Mouse (Mus musculus) embryonic facial prominence, embryonic 13.5 days (tissue): Measurements from ENCODE around the gene Appl1. TPM values are rescaled to one million over a fixed set of nuclear protein-coding genes. Genes with fewer than 3 reads are reported as not detected.

ENCODE experiments used
- ATAC-seq: fragments of 200-750 bp; cut with Nextera tagmentation; 2 replicates; pipeline ENCODE4 v1.8.0; 2017; ENCODE audit warnings: low read depth; ENCODE audit not compliant: insufficient number of reproducible peaks, insufficient read depth, low FRiP score, low TSS enrichment
- H3K27ac ChIP-seq: fragments of 300-500 bp; sonication (generic); 2 replicates; pipeline ENCODE4 v1.5.1; 2015; ENCODE audit warnings: moderate library complexity, mild to moderate bottlenecking, inconsistent platforms
- H3K27me3 ChIP-seq: fragments of 300-500 bp; sonication (generic); 2 replicates; pipeline ENCODE4 v1.6.1; 2015; ENCODE audit warnings: mild to moderate bottlenecking, inconsistent platforms
- H3K36me3 ChIP-seq: fragments of 300-500 bp; sonication (generic); 2 replicates; pipeline ENCODE4 v1.6.1; 2015; ENCODE audit warnings: mild to moderate bottlenecking, inconsistent platforms
- H3K4me1 ChIP-seq: fragments of 300-500 bp; sonication (generic); 2 replicates; pipeline ENCODE4 v1.6.1; 2015; ENCODE audit warnings: inconsistent platforms
- H3K4me2 ChIP-seq: fragments of 300-500 bp; sonication (generic); 2 replicates; pipeline ENCODE4 v1.6.1; 2015; ENCODE audit warnings: moderate library complexity, mild to moderate bottlenecking, inconsistent platforms
- H3K4me3 ChIP-seq: fragments of 300-500 bp; sonication (generic); 2 replicates; pipeline ENCODE4 v1.5.1; 2015; ENCODE audit warnings: mild to moderate bottlenecking, inconsistent platforms
- H3K9ac ChIP-seq: fragments of 300-500 bp; sonication (generic); 2 replicates; pipeline ENCODE4 v1.6.1; 2015; ENCODE audit warnings: mild to moderate bottlenecking, inconsistent platforms
- H3K9me3 ChIP-seq: fragments of 300-500 bp; sonication (generic); 2 replicates; pipeline ENCODE4 v1.6.1; 2016; ENCODE audit warnings: inconsistent platforms
- WGBS: fragments of 180-500 bp; shearing (Covaris S2); methylation state at CpG from one replicate; pipeline ENCODE4 v1.1.7; 2015; ENCODE audit warnings: mixed read lengths; 5-methylcytosine and 5-hydroxymethylcytosine counted together
- polyA plus RNA-seq: library from polyadenylated mRNA; unstranded; fragments of >200 nt; fragmentation: Nextera tagmentation; extraction: Ambion mirVana; gene quantifications from 2 replicates; pipeline ENCODE4 v1.2.1, GENCODE M21; 2015

The Appl1 gene
- polyA plus RNA-seq, 1 experiment from 2014 or later: 55.9 TPM

DNA sequence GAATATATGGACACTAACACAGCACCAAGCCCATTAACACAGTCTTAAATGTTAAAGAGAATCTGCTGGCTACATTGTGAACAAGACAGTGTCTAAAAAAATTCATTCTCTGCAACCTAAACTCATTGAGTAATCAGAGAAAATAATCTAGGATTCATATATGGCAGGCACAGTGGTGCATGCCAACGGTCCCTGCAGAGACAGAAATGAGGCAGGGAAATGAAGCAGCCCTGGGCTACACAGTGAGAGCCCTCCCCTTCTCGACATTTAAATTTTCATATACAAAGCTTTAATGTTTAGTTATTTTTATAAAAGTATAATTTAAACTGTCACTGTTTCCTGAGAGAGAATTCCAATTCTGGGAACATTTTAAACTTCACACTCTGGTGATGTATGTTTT is 71.5 kb downstream of the Appl1 start:
- no peaks in the 10 kb centered on the region for H3K4me1 ChIP-seq
- no peak for ATAC-seq

DNA sequence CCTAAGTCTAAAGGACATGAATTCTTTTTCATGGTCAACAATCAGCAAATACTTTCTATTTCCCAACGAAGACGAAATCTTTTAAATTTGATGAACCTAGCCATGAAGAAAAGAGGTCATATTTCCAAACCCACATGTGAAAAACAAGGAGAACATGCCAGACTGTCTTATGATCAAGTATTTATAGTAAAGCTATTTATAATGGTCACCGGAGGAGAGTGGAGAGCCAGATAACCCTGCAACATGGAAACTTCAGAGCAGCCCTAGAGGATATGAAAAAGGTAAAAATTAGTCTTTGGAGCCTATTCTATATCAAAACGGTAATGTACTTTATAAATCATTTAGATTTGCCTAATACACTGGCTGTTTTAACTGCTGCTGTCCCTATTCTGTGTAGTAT is 76.6 kb downstream of the Appl1 start, which contains the start of gene Asb14:
Asb14 (plus strand) TSS at position 166 of the 400 bp plus-strand sequence.
- no peak within 1 kb of the TSS for H3K4me3 ChIP-seq
- no peak for ATAC-seq
- no peaks in the 10 kb centered on the region for H3K27me3 ChIP-seq
- no peak within 1 kb of the TSS for H3K9ac ChIP-seq
- 86% methylated on average over 4 of the region's 4 CpGs for WGBS
- H3K27ac ChIP-seq: no peak within 1 kb of the TSS
- H3K4me1 ChIP-seq: no peaks in the 10 kb centered on the region
- no peaks in the 10 kb centered on the region for H3K9me3 ChIP-seq
- no peak within 1 kb of the TSS for H3K4me2 ChIP-seq
- no peaks in the 10 kb centered on the region for H3K36me3 ChIP-seq

More for the DNA sequence above, 71.5 kb downstream of the Appl1 start:
- WGBS: 79% methylated on average over 2 of the region's 2 CpGs
- H3K9me3 ChIP-seq: no peaks in the 10 kb centered on the region
- H3K27me3 ChIP-seq: no peaks in the 10 kb centered on the region
- H3K36me3 ChIP-seq: no peaks in the 10 kb centered on the region
- no peak overlapping the region for H3K4me2 ChIP-seq
- H3K9ac ChIP-seq: no peak overlapping the region
- no peak overlapping the region for H3K4me3 ChIP-seq
- no peak overlapping the region for H3K27ac ChIP-seq

DNA sequence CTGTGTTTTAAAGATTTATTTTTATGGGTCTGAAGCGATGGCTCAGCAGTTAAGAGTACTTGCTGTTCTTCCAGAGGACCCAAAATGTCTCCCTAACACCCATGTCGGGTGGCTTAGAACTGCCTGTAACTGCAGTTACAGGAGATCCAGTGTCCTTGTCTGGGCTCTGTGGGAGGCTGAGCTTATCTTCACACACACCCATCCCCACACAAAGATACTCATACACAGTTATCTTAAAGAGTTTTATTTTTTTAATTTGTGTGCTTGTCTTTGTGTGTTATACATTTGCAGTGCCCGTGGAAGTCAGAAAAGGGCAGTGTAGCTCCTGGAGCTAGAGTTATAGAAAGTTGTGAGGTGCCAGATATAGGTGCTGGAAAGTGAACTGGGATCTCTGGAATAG is 80.3 kb downstream of the Appl1 start:
- no peaks in the 10 kb centered on the region for H3K36me3 ChIP-seq
- H3K4me2 ChIP-seq: no peak overlapping the region

GRCm38 (mm10) chr14:26887244-26887643 is 83.8 kb downstream of the Appl1 start:
- ATAC-seq: no peak
- no peaks in the 10 kb centered on the region for H3K9me3 ChIP-seq
- no peak overlapping the region for H3K9ac ChIP-seq
- no peaks in the 10 kb centered on the region for H3K27me3 ChIP-seq
- H3K36me3 ChIP-seq: no peaks in the 10 kb centered on the region
- no peak overlapping the region for H3K4me3 ChIP-seq
- H3K4me2 ChIP-seq: no peak overlapping the region
- H3K4me1 ChIP-seq: no peaks in the 10 kb centered on the region
- H3K27ac ChIP-seq: no peak overlapping the region
- WGBS: 83% methylated on average over 3 of the region's 3 CpGs

More for the DNA sequence above, 80.3 kb downstream of the Appl1 start:
- no peak overlapping the region for H3K4me3 ChIP-seq
- no peaks in the 10 kb centered on the region for H3K27me3 ChIP-seq
- H3K9me3 ChIP-seq: no peaks in the 10 kb centered on the region
- WGBS: 87% methylated on average over 3 of the region's 3 CpGs
- H3K27ac ChIP-seq: no peak overlapping the region
- no peak overlapping the region for H3K9ac ChIP-seq
- ATAC-seq: no peak
- H3K4me1 ChIP-seq: no peaks in the 10 kb centered on the region

DNA sequence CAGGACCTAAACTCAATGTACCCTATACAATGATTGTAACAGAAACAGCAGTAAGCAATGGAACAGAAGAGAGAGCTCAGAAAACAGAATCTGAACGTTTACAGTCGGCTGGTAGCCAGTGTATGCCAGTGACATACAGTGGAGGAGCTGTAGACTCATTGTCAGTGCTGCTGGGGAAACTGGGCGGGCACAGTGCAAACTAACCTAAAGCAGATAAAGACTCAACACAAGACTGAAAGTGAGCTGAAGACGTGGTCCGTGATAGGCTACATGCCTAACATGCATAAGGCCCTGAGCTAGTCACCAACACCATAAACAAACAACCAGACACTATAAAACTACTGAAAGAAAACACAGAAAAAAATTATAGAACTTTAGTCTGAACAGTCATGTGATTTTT is 89.3 kb downstream of the Appl1 start:
- Histone ChIP-seq H3K4me2 (no peak overlapping the region), H3K36me3 (no peaks in the 10 kb centered on the region), H3K4me3 (no peak overlapping the region), H3K27me3 (no peaks in the 10 kb centered on the region), H3K27ac (no peak overlapping the region), H3K9ac (no peak overlapping the region), H3K4me1 (no peaks in the 10 kb centered on the region), H3K9me3 (no peaks in the 10 kb centered on the region)
- WGBS: 87% methylated on average over 5 of the region's 5 CpGs
- no peak for ATAC-seq

DNA sequence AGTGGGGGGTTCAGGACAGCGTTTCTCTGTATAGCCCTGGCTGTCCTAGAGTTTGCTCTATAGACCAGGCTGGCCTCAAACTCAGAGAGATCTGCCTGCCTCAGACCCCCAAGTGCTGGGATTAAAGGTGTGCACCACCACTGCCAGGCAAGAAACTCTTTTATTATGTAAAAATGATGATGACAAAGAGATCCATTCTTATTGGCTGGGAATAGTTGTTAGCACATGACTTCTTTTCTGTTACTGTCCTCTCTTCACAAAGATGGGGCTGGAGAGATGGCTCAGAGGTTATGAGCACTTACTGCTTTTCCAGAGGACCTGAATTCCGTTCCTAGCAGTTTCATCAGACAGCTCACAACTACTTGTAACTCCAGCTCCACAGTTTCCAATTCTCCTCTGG is 91.1 kb downstream of the Appl1 start:
- H3K4me3 ChIP-seq: no peak overlapping the region
- no peaks in the 10 kb centered on the region for H3K4me1 ChIP-seq
- WGBS: 79% methylated on average over 2 of the region's 2 CpGs
- H3K4me2 ChIP-seq: no peak overlapping the region
- no peaks in the 10 kb centered on the region for H3K36me3 ChIP-seq
- H3K9ac ChIP-seq: no peak overlapping the region
- no peaks in the 10 kb centered on the region for H3K27me3 ChIP-seq
- no peak overlapping the region for H3K27ac ChIP-seq
- H3K9me3 ChIP-seq: no peaks in the 10 kb centered on the region
- ATAC-seq: no peak

GRCm38 (mm10) chr14:26878756-26879155 is 92.3 kb downstream of the Appl1 start:
- Histone ChIP-seq H3K9ac (no peak overlapping the region), H3K4me2 (no peak overlapping the region)
- WGBS: 75% methylated on average over 4 of the region's 4 CpGs

More at GRCm38 (mm10) chr14:26878756-26879155, 92.3 kb downstream of the Appl1 start:
- no peaks in the 10 kb centered on the region for H3K9me3 ChIP-seq
- H3K36me3 ChIP-seq: no peaks in the 10 kb centered on the region
- ATAC-seq: no peak
- no peak overlapping the region for H3K27ac ChIP-seq
- H3K4me1 ChIP-seq: no peaks in the 10 kb centered on the region
- no peak overlapping the region for H3K4me3 ChIP-seq
- H3K27me3 ChIP-seq: no peaks in the 10 kb centered on the region

Other genes with a start within 250 kb of the Appl1 start
- 0.15 TPM in 1 of 2 replicates, not detected in the other for gene Asb14, start 76.7 kb downstream of the Appl1 start, polyA plus RNA-seq
- gene Hesx1, start 23.2 kb upstream of the Appl1 start, polyA plus RNA-seq: 0.21 and 0.28 TPM in 2 replicates
- gene Il17rd, start 67.7 kb upstream of the Appl1 start, polyA plus RNA-seq: 6.8 and 6.9 TPM in 2 replicates
- gene Arhgef3, start 143.7 kb upstream of the Appl1 start, polyA plus RNA-seq: 12.6 and 12.8 TPM in 2 replicates